Mouse (Mus musculus): ENCODE results near the gene Dner. TPM values are rescaled to one million over a fixed set of nuclear protein-coding genes. Genes with fewer than 3 reads are reported as not detected.

Dner gene
- polyA plus RNA-seq, 1 experiment = 3.3 TPM

DNA sequence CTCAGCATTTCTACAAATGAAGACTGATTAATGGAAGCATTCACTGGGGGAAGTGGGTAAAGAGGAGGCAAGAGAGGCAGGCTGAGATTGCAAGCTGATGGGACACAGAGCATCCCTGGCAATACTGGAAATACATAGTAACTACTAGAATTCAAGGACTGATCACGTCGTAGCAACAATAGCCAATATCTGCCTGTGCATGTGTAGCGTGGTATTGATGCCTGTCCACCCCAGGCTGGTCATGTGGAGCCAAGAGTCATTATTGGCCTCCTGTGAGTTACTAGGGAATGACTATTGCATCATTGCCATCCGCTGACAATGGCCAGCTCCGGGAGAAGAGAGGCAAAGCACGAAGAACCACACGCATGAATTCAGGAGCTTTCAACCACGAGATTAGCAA is 216.0 kb downstream of the Dner start:
- 92% methylated on average over 8 of the region's 8 CpGs for WGBS
- Histone ChIP-seq H3K4me1 (ENCODE audit: control insufficient read depth, insufficient read depth, insufficient read length, low read length) (no peaks in the 10 kb centered on the region), H3K4me3 (ENCODE audit: low read depth, low read length) (no peak overlapping the region), H3K36me3 (ENCODE audit: control insufficient read depth, insufficient read depth, low read length) (no peaks in the 10 kb centered on the region), H3K27me3 (ENCODE audit: control insufficient read depth, insufficient read depth, low read length) (no peaks in the 10 kb centered on the region; the same call in 1 of the 2 replicates), H3K27ac (ENCODE audit: insufficient read depth, low read depth, low read length) (no peak overlapping the region)
- no peak for TF ChIP-seq CTCF (IDR thresholded peaks at IDR 0.05; ENCODE audit: extremely low read depth, insufficient read length, insufficient replicate concordance, low read depth, low read length)
- TF ChIP-seq POLR2A (IDR thresholded peaks at IDR 0.05; ENCODE audit: low read depth, low read length) = no peak

DNA sequence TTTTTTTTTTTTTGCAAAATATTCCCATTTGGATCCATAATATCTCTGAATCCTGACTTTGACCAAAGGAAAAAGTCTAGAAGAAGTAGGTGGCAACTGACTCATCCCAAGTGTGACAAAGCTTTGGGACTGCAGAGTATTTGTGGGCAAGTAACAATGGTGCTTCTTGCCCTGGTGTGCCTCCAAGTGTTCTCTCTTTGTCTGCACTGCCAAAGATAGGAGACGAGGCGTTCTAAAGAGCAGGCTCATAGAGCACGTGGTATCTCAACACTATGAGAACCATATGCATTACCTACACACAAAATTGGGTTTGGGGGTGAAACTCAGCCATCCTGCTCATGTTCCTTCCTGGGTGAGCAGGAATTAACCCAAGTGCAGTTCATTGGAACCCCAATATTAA is 221.7 kb downstream of the Dner start:
- Histone ChIP-seq H3K4me1 (ENCODE audit: control insufficient read depth, insufficient read depth, insufficient read length, low read length) (no peaks in the 10 kb centered on the region), H3K27me3 (ENCODE audit: control insufficient read depth, insufficient read depth, low read length) (no peaks in the 10 kb centered on the region), H3K27ac (ENCODE audit: insufficient read depth, low read depth, low read length) (no peak overlapping the region), H3K36me3 (ENCODE audit: control insufficient read depth, insufficient read depth, low read length) (no peaks in the 10 kb centered on the region), H3K4me3 (ENCODE audit: low read depth, low read length) (no peak overlapping the region)
- 89% methylated on average over 3 of the region's 3 CpGs for WGBS
- no peak for TF ChIP-seq POLR2A (IDR thresholded peaks at IDR 0.05; ENCODE audit: low read depth, low read length)
- TF ChIP-seq CTCF (IDR thresholded peaks at IDR 0.05; ENCODE audit: extremely low read depth, insufficient read length, insufficient replicate concordance, low read depth, low read length) = no peak

DNA sequence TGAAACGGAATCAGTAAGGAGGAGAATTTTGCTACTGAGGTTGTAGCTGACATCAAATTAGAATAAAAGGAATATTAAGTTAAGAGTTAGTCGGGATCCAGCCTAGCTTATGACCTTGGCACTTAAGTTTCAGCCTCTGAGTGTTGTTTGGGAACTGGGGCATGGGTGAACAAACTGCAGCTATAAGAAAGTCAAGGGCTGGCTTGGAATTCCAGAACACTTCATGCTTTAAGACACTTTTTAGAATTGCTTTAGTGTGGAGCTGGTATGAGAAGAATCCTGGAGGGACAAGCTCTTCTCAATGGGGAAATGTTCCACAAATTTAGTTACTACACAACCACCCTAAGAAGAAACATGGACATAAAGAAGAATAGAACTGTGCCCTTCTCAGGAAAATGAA is 223.8 kb downstream of the Dner start:
- Histone ChIP-seq H3K4me3 (ENCODE audit: low read depth, low read length) (no peak overlapping the region), H3K4me1 (ENCODE audit: control insufficient read depth, insufficient read depth, insufficient read length, low read length) (no peaks in the 10 kb centered on the region), H3K36me3 (ENCODE audit: control insufficient read depth, insufficient read depth, low read length) (no peaks in the 10 kb centered on the region), H3K27me3 (ENCODE audit: control insufficient read depth, insufficient read depth, low read length) (no peaks in the 10 kb centered on the region), H3K27ac (ENCODE audit: insufficient read depth, low read depth, low read length) (no peak overlapping the region)
- WGBS = 68% methylated on average over 2 of the region's 2 CpGs
- TF ChIP-seq CTCF (IDR thresholded peaks at IDR 0.05; ENCODE audit: extremely low read depth, insufficient read length, insufficient replicate concordance, low read depth, low read length) (no peak), POLR2A (IDR thresholded peaks at IDR 0.05; ENCODE audit: low read depth, low read length) (no peak)

DNA sequence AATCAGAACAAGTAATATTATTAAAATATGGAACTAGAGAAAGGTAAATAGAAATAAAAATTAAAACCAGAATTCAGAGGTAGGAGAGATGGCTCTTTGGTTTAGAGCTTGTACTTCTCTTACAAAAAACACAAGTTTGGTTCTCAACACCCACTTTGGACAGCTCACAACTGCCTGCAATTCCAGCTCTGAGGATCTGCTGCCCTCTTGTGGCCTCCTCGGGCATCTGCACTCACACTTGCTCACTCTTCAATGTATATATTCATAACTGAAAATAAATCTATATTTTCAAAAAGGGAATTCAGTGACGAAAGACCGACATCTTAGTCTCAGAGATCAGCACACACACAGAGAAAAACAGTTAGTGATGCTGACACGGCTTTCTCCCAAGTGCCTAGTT is 225.7 kb downstream of the Dner start:
- TF ChIP-seq CTCF (IDR thresholded peaks at IDR 0.05; ENCODE audit: extremely low read depth, insufficient read length, insufficient replicate concordance, low read depth, low read length) (peak; percentile 80; the same call in 1 of the 2 replicates), POLR2A (IDR thresholded peaks at IDR 0.05; ENCODE audit: low read depth, low read length) (no peak)
- Histone ChIP-seq H3K27ac (ENCODE audit: insufficient read depth, low read depth, low read length) (no peak overlapping the region), H3K4me1 (ENCODE audit: control insufficient read depth, insufficient read depth, insufficient read length, low read length) (no peaks in the 10 kb centered on the region), H3K36me3 (ENCODE audit: control insufficient read depth, insufficient read depth, low read length) (no peaks in the 10 kb centered on the region), H3K4me3 (ENCODE audit: low read depth, low read length) (no peak overlapping the region), H3K27me3 (ENCODE audit: control insufficient read depth, insufficient read depth, low read length) (no peaks in the 10 kb centered on the region)
- WGBS = 67% methylated on average over 4 of the region's 4 CpGs

DNA sequence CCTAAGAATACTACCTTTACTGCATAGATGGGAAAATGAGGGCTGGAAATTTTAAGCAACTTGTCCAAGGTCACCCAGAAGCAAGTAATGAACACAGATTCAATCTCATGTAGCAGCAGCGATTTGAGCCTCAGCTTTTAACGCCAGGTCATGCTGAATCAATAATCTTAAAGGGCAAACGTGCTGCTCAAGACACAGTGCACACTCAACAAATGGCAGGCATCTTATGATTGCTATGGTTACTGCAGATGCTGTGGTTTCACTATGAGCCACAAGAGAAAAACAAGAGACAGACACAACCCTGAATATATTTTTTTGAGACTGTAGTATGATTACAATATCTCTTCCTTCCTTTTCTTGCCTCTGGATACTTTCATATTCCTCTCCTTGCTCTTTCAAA is 228.4 kb downstream of the Dner start:
- Histone ChIP-seq H3K27ac (ENCODE audit: insufficient read depth, low read depth, low read length) (no peak overlapping the region), H3K4me3 (ENCODE audit: low read depth, low read length) (no peak overlapping the region), H3K27me3 (ENCODE audit: control insufficient read depth, insufficient read depth, low read length) (no peaks in the 10 kb centered on the region), H3K36me3 (ENCODE audit: control insufficient read depth, insufficient read depth, low read length) (no peaks in the 10 kb centered on the region), H3K4me1 (ENCODE audit: control insufficient read depth, insufficient read depth, insufficient read length, low read length) (no peaks in the 10 kb centered on the region)
- TF ChIP-seq CTCF (IDR thresholded peaks at IDR 0.05; ENCODE audit: extremely low read depth, insufficient read length, insufficient replicate concordance, low read depth, low read length) (no peak), POLR2A (IDR thresholded peaks at IDR 0.05; ENCODE audit: low read depth, low read length) (no peak)
- whole genome bisulfite sequencing = 54% methylated on average over 3 of the region's 3 CpGs

DNA sequence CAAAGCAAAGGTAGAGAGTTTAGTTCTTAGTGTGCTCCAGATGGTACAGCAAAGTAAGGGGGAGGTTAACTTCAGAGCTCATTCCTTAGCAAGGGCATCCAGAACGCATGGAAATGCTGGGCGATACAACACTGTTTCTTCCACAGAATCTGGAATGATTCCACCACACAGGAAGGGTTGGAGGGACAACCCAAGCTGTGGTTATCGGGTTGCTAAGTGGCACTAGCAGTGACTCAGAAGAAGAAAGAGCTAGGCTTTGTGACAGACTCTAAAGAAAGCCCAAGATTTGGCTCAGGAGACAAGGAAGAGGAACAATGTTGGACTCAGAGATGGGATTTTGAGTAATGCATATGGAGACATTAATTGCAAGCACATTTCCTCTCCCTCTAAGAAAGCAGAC is 231.3 kb downstream of the Dner start:
- H3K27me3 ChIP-seq (ENCODE audit: control insufficient read depth, insufficient read depth, low read length) = no peaks in the 10 kb centered on the region
- no peaks in the 10 kb centered on the region for H3K4me1 ChIP-seq (ENCODE audit: control insufficient read depth, insufficient read depth, insufficient read length, low read length)
- H3K36me3 ChIP-seq (ENCODE audit: control insufficient read depth, insufficient read depth, low read length) = no peaks in the 10 kb centered on the region
- no peak overlapping the region for H3K4me3 ChIP-seq (ENCODE audit: low read depth, low read length)
- 90% methylated on average over 3 of the region's 3 CpGs for WGBS
- TF ChIP-seq CTCF (IDR thresholded peaks at IDR 0.05; ENCODE audit: extremely low read depth, insufficient read length, insufficient replicate concordance, low read depth, low read length) = no peak
- TF ChIP-seq POLR2A (IDR thresholded peaks at IDR 0.05; ENCODE audit: low read depth, low read length) = no peak
- no peak overlapping the region for H3K27ac ChIP-seq (ENCODE audit: insufficient read depth, low read depth, low read length)

DNA sequence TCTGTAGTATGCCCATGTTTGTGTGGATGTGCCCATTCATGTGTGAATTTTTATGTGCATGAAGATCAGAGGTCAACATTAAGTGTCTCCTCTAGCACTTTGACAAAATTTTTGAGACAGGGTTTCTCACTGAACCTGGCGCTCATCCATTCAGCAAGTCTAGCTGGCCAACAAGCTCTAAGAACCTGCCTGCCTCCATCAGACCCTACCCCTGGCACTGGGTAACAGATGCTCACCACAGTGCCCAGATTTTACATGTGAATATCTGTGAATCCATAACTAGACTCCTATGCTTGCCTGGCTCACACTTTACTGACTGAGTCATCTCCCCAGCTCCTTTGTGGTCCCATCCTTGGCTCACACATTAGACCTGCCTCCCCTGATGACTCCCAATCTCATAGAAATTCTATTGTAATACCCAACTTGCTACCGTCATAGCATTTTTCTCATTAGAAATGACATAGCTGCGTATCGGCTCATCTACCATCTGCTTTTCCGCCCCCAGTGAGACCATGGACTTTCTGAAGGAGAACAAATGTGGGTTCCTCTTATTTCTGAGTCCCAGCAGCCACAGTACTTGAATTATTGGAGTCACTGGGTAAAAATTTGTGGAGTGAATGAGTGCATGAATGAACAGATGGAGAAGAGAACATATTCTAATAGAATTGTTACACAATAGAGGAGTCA is 231.9 kb downstream of the Dner start:
- Histone ChIP-seq H3K27me3 (ENCODE audit: control insufficient read depth, insufficient read depth, low read length) (no peaks in the 10 kb centered on the region), H3K36me3 (ENCODE audit: control insufficient read depth, insufficient read depth, low read length) (no peaks in the 10 kb centered on the region), H3K27ac (ENCODE audit: insufficient read depth, low read depth, low read length) (no peak overlapping the region), H3K4me3 (ENCODE audit: low read depth, low read length) (no peak overlapping the region), H3K4me1 (ENCODE audit: control insufficient read depth, insufficient read depth, insufficient read length, low read length) (no peaks in the 10 kb centered on the region)
- TF ChIP-seq CTCF (IDR thresholded peaks at IDR 0.05; ENCODE audit: extremely low read depth, insufficient read length, insufficient replicate concordance, low read depth, low read length) (no peak), POLR2A (IDR thresholded peaks at IDR 0.05; ENCODE audit: low read depth, low read length) (no peak)
- 93% methylated on average over 5 of the region's 5 CpGs for WGBS
